Mouse (Mus musculus): ENCODE data around the gene Bcas3.

DNA sequence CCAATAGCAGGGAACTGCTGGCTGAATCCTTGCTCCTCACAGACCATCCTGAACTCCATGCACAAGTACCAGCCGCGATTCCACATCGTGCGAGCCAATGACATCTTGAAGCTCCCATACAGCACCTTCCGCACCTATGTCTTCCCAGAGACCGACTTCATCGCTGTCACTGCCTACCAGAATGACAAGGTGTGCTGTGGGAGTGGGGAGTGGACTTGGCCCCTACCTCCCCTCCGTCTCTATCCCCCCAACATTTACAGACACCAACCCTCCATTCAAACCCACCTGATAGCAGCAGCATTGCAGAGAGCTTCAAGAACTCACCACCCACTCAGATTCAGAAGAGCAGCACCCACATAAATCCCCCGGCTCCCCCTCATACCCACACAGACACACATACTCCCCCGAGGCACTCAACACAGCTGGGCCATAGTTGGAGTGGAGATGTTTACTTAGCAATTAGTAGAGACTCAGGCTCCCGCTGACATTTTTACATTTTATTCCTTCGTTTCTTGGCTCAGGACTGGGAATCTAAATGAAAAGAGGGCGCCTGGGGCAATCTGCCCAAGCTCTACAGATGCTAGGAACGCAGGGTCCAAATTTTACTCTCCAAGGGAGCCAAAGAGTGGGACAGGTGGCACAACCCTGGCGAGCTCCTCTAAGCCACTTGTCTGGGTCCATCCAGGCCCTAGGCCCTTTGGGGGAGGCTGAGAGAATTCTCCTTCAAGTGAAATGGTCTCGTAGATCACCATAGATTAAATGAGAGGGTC lies 483.0 kb downstream of the Bcas3 start:
- no peak for TF ChIP-seq CTCF (IDR thresholded peaks at IDR 0.05; ENCODE audit: borderline replicate concordance, insufficient read depth, low read length)
- TF ChIP-seq POLR2A (IDR thresholded peaks at IDR 0.05; ENCODE audit: low read depth, low read length) = no peak
